Mouse (Mus musculus) mesoderm, embryonic 11.5 days (tissue): Measurements from ENCODE around the gene Rasl2-9.
"Not testable (repeated sequence)": the region's sequence is repeated elsewhere in the genome, so short reads cannot be mapped to it uniquely, and the experiment has no call there.

Source experiments
- DNase-seq: peaks from one replicate; pipeline ENCODE4 v3.0.0-alpha.2; 2012; ENCODE audit warnings: low read depth, low spot score

The Rasl2-9 gene

DNA sequence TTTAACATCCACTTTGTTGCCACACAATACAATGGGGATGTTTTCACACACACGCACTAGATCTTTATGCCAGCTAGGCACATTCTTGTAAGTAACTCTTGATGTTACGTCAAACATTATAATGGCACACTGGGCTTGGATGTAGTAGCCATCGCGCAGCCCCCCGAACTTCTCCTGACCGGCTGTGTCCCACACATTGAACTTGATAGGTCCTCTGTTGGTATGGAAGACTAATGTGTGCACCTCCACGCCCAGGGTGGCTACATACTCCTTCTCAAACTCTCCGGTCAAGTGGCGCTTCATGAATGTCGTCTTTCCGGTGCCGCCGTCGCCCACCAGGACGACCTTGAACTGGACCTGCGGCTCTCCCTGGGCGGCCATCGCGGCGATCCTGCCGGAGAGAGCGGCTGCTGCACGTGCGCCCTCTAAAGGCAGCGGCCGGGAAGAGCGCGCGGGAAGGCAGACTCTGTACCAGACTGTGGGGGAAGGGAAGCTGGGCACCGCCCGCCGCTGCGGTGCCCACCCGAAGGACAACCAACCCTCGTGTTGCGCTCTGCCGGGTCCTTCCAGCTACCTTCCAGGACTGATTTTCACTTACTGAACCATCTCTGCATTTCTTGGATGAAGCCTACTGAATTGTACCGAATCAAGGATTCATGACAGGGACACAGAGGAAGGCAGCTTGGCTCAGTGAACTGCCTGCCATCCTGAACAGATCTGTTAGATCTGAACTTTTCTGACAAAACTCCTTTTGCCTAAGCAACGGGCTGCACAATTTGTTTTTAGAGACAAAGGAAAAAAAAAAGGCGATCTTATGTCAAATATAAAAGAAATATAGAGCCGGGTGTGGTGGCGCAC is at the start of gene Rasl2-9:
TSS of gene Rasl2-9 (minus strand) at position 402 of the 858 bp plus-strand sequence.
- DNase-seq, result peak; percentile 55

DNA sequence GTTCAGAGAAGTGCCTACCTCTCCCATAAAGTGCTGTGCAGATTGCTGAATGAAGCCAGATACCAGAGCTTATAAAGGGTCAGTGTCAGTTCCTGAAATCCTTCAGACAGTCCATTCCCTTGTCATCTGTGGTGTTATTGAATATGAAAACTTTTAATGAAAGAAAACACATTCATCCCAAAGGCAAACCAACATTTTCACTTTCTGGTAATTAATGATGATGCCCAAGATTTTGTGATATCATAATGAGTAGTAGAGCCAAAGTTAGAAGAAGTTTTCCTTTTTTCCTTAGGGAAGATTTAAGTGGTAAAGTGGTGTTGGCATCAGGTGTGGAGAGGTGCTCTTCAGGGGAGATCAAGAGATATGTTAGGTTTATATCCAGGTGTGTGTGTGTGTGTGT is 23.8 kb upstream of the Rasl2-9 start, which contains the start of gene Vmn1r55:
TSS of gene Vmn1r55 (minus strand) at position 101 of the 400 bp plus-strand sequence.
- not testable (repeated sequence) for DNase-seq

DNA sequence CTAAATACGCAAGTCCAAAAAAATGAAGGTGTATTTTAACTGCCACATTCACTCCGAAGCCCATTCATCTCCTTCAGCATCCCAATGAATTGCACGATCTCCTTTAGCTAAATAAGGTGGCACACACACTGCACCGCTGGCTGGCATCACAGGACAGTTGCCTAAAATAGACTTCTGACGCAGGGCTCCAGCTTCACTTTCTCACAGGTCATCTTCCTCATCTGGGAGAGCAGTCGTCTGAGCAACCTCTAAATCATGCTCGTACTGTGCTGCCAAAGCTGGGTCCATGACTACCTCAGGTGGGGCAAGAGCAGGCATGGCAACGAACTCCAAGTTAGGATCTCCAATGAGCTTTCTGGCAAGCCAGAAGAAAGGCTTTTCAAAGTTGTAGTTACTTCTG is 672 bp downstream of the Rasl2-9 start:
- no peak for DNase-seq

DNA sequence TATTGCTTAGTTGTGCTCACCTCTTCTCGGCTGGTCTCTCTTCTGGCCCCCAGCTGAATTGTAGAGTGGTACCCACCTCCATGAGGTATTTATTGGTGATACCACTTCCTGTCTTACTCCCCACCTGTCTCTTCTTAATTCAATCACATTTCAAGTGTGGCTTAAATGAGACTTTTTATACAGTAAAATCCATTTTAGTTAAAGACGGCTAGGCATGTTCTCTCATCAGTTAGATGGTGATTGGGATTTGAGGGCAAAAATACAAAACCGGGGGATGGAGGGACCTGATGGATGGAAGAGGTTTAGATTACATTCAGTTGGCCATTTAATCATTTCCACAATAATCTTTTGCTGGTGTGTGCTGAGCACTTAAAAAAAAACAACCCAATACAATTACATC is 8.9 kb downstream of the Rasl2-9 start, which contains the start of gene Rfpl4:
TSS of gene Rfpl4 (minus strand) at position 101 of the 400 bp plus-strand sequence.
- DNase-seq, result no peak

DNA sequence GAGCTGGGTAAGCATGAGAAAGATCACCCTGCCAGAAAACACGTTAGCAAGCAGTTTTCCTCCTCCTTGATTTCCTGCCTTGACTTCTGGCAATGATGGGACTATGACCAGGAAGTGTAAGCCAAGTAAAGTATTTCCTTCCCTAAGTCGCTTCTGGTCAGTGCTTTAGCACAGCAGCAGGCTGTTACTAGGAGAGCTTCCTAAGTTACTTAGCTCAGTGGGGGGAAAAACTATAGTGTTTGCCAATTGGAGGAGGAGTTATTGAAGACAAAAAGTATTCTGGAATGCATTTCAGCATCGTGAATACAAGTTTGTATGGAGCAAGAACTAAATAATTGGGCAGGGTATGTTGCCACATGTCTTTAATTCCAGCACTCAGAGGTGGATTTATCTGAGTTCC is 13.0 kb downstream of the Rasl2-9 start:
- no peak for DNase-seq

DNA sequence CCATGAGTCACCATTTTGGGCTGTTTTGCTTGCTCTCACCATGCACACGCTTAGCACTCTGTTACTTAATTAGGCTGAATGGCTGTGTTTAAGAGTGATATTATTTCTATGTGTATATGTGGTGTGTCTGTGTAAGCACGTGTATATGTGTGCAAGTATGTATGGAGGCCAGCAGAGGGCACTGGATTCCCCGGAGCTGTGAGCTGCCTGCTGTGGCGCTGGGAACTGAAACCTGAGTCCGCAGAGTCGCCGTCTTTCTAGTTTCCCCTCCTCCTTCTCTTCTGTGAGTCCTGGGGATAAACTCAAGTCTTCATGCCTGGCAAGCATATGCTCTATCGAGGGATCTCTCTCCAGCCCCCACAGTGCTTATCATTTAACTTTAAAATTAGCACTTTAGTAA is 16.4 kb downstream of the Rasl2-9 start:
- DNase-seq, result no peak

DNA sequence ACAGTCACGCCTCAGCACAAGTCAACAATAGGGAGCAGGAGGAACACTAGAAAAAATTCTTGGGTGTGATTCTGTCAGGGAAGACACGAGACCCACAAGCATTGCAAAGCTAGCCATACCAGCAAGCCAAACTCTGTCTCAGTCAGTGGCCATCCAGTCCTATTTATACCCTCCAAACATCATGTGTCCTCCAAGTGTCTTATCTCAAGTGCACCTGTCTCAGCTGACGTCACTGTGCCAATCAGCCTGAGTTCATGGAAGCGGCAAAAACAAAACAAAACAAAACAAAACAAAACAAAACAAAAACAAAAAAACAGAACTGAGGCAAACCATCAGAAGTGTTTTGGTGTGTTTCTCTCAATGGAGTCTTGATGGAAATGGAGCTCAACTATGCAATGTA is 17.5 kb downstream of the Rasl2-9 start:
- DNase-seq, result no peak

DNA sequence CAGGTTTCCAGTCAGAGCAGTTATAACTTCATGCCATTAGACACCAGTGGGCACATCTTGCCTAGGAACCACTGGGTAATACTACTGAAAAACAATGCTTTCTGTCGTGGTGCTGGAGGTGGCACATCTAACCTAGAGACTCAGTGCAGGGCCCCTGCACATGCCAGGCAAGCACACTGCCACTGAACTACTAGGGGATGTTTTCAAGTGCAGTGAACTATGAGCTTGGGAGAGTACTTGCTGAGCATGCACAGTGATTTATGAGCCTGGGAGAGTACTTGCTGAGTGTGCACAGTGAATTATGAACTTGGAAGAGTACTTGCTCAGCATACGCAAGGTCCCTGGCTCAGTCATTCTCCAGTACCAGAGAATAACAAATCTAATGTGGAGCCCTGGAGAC is 23.2 kb downstream of the Rasl2-9 start:
- no peak for DNase-seq

DNA sequence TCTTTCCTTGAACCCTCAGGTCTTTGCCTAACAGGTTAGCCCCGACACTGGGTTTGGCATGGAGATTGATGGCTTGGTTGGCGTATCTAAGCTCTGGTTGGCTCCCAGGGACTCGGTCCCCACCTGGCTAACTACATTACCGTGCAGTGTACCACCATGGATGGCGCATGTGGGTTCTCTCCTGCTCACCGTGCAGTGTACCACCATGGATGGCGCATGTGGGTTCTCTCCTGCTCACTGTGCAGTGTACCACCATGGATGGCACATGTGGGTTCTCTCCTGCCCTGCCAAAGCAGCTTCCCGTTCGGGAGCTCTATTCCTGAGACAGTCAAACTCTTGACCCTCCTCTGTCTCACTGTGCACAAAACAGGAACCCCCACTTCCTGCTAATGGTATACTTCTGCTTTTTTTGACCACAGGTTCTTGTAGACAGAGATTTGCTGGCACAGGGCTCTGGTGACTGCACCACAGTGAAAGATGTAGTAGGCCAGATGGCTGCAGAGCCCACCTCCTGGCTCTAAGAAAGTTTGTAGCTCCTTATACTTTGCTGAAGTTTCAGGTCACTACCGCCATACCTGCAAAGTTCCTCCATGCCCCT is 24.6 kb downstream of the Rasl2-9 start:
- no peak for DNase-seq

DNA sequence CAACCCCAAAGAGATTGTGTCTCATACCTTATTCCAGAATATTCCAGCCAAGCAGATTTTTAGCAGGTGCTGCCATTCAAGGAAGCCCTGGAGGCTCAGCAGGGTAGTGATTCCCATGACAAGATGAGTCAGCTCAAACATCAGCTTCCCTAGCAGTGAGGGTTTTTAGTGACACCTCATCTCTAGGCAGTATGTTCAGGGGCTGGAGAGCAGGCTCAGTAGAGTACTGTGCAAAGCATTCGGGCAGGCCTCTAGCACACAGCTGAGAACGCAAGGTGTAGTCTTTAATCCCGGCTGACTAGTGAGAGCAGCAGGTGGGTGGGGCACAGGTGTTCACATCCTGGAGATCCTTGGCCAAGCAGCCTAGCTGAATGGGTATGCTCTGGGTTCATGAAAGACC is 26.0 kb downstream of the Rasl2-9 start:
- no peak for DNase-seq

DNA sequence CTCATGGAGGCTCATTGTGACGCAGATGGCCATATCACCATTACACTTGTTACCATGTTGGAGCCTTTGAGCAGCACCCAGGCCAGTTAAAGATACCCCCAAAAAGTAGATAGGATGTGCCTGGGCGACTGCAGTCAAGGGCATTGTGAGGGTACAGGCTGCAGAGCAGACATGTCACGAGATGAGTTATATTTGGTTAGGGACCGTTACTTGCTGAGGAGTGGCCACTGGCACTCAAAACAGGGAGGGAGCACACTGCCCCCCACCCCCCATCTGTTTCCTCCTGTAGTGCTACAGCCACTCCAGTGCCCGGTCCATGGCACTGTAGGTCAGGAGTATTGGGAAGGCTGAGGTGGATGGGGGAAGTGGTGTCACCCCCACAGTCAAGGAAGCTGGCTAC is 27.0 kb downstream of the Rasl2-9 start:
- no peak for DNase-seq

DNA sequence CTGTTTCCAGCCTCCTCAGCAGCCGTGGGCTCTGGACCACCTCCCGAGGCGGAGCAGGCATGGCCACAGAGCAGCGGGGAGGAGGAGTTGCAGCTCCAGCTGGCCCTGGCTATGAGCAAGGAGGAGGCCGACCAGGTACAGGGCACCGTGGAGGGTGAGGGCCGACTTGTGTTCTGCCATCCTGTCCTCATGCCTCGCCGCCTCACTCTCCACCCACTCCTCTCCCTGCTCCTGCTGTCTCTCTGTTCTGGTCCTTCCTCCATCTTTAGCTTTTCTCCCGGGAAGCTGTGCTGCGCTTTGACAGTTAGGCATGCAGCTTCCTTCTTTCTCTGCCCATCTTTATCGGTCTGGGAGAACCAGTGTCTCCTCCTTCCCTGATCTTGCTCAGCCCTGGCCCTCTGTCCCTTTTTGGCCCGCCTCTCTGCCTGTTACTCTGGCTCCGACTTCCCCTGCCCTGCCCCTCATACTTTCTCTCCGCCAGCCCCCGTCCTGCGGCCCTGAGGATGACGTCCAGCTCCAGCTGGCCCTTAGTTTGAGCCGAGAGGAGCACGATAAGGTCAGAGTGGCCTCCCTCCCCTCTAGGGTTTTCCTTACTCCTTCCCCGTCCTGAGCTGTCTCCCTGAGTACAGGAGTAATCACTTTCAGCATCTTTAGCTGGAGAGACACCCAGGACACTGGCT is 32.8 kb downstream of the Rasl2-9 start:
- no peak for DNase-seq

DNA sequence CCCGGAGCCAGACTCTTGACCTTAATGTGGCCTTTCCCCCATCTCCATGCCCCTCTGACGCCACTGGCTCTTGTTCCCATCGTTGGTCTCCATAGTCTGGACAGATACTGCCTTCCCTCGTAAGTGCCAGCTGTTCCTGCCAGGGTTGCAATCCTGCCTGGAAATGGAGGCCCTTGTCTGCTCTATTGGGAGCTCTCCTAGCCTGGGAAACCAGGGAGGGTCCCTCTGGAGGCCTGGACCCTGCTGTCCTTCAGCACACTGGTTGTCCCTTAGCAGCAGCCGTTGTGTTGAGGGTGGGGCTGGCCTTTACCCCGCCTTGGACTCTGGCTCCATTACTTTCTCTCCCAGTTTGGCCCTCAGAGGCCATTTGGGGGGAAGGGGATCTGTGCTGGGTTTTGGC is 33.4 kb downstream of the Rasl2-9 start:
- no peak for DNase-seq

DNA sequence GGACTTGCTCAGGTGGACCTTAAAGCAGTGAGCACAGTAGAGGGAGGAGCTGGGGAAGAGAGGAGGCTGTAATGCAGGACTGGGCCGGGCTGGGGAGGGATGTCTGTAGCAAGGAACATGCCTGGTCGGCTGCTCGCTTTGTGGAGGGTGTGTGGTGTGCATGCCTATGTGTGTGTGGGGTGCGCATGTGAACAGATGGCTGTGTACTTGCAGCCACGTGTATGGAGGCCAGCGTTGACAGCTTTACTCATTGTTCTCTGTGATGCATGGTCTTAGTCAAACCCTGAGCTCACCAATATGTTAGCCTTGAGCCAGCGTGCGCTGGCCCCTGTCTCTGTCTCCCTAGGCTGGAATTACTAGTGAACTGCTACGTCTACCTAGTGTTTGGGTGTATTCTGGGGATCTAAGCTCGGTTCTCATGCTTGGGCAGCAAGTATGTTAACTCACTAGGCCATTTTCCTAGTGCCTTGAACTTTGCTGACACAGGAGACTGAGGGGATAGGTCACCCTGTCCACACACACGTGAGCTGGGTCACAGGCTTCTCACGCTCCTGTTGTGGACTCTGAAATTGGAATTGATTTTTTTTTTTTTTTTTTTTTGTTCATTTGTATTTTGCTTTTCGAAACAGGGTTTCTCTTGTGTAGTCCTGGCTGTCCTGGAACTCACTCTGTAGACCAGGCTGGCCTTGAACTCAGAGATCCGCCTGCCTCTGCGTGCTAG is 34.6 kb downstream of the Rasl2-9 start:
- no peak for DNase-seq

DNA sequence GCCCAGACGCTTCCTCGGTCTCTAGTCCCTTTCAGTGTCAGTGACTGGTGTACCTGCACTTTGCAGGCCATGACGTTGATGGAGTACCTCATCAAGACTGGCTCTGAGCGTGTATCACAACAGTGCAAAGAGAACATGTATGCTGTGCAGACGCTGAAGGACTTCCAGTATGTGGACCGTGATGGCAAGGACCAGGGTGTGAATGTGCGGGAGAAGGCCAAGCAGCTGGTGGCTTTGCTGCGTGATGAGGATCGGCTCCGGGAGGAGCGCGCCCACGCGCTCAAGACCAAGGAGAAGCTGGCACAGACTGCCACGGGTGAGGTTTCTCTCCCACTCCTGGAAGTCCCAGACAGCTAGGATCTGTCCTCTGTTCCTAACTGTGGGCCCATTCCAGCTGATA is 35.9 kb downstream of the Rasl2-9 start:
- DNase-seq, result no peak

DNA sequence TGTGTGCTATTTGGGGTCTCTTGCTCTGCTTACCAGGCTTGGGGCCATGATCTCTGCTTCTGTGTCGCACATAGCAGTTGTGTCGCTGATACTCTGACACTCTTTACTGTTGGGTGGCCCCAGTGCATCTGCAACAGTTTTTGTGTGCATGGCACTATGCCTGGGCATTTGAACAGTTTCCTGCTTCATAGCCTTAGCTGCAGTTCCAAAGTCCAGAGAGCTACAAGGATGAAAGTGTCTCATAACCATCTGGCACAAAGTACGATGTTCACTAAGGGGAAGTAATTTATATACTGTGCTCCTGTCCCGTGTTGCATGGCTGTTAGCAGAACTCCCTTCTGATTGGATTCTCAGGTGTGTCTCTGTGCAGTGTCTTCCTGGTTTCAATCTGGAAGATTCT is 37.9 kb downstream of the Rasl2-9 start:
- DNase-seq, result no peak

DNA sequence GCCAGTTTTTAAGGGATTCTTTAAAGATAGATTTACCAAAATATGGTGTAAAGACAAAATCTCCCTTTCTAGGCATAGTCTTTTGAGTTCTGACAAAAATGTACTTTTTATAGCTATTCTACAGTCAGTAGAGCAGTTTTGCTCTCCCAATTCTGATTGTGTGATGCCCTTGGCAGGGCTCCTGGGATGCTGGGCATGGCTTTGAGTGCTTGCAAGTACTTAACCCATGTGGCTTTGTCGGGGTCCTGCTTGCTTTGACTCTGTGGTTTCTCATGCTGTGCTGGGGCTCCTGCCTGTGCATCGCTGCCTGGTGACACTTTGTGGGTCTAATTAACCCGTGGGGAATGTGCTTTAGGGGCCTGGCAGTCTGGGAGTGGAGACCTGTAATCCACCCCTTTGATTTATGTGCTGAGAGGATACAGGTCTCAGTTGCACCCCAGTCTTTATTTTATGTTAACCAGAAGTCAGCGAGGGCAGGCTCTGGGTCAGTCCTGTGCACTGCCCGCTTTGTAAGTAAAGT is 38.8 kb downstream of the Rasl2-9 start:
- DNase-seq, result no peak

DNA sequence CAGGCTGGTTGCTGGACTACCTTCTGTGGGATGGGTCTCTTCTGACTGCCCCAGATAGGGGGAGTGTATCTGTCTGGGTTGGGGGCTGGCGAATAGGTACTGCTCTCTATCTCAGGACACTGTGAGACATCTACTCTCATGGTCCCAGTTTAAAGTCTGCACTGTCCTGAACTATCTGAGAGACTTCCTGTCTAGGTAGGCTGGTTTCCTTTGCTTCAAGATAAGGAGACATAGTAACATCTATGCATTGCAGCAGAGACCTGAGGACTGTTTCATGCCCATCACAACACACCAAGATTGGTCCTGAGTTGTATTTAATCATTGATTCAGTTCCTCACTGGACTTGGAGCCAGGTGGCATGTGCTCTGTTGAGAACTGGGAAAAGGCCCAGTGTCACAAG is 40.2 kb downstream of the Rasl2-9 start:
- no peak for DNase-seq

DNA sequence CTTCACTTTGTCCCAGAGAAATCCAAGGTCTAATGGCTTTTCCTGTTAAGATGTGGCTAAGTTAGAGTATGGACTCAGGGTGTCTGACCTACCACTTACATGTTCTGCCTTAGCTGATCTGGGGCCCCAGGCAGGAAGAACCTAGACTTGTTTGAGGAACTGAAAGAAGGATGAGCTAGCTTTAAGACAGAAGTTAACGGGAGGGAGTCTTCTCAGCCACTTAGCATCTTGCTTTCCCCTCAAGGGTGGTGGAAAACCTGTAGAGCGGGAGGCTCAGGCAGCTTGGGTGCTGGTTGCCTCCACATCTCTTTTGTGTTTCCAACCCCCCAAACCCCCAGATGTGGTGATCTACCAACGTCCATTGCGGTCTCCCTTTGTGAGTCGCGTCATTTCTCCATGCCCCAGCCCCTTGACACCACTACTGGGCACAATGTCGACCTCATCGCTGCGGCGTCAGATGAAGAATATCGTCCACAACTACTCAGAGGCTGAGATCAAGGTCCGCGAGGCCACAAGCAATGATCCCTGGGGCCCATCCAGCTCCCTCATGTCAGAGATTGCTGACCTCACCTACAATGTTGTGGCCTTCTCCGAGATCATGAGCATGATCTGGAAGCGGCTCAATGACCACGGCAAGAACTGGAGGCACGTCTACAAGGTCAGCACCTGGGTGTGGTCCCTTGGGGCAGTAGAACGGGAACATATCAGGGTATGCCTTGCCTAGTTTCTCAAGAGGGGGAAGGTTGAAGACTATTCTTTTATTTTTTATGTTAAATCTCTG is 42.2 kb downstream of the Rasl2-9 start:
- no peak for DNase-seq

DNA sequence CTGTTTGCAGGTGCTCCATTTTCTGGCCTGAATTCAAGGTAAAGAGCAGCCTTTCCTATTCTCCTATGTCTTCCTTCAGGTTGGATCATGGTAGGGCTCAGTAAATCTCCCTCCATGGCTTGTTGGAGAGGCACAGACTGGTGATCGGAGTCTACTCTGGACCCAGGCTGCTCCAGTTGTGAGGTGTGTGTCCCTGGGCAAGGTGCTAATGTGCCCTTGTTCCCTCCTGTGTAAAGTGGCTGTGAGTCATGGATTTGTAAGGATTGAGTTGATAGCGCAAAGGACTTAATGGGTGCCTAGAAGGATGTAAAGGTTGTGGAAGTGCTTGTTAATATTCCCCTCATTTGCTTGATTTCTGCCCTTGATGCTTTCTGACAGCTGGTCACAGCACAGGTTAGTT is 43.8 kb downstream of the Rasl2-9 start:
- DNase-seq, result no peak

DNA sequence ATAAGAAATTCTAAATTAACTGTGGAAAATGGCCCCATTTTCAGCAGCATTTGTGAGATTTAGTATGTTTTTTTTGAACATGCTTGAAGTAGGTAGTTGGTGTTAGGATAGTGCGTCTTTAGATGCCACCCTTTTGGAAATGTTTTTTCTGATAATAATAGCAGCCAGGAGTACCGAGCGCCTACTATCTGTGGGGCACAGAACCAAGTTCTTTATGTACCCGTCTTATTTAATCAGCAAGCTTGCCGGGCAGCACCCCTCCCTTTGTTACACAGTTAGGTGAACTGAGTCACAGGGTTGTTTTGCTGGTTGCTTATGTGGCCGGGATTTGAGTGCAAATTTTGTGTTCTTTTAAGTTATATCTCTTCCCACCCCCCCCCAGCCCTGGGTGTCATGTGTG is 44.5 kb downstream of the Rasl2-9 start:
- no peak for DNase-seq
